Mouse (Mus musculus): ENCODE measurements around the gene Psmd1. TPM values are rescaled to one million over a fixed set of nuclear protein-coding genes. Genes with fewer than 3 reads are reported as not detected.

Gene Psmd1
- polyA plus RNA-seq, 1 experiment from 2014 or later = 182 TPM

DNA sequence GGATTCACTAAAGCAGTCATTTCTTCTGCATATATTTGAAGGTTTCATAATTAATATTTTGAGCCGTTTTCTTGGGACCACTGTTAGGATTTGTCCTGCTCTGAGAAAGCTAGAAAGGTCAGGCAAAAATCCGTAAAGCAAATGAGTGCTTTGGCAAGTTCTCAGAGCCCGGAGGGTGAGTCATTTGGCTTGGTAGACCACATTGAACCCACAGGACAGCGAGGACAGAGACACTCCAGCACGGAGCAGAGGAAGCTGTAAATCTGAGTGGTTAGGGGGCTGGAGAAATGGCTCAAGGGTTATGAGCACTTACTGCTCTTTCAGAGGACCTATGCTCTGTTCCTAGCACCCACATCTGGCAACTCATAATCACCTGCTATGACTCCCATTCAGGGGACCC lies 83.4 kb downstream of the Psmd1 start:
- Histone ChIP-seq H3K27me3 (no peaks in the 10 kb centered on the region), H3K4me1 (no peaks in the 10 kb centered on the region), H3K9ac (replicated peaks) (no peak overlapping the region), H3K4me2 (replicated peaks) (no peak overlapping the region), H3K36me3 (no peaks in the 10 kb centered on the region), H3K27ac (replicated peaks) (no peak overlapping the region), H3K4me3 (no peak overlapping the region), H3K9me3 (no peaks in the 10 kb centered on the region)
- WGBS = 81% methylated on average over 5 of the region's 5 CpGs
- no peak for ATAC-seq (replicated peaks)

- H3K9me3 ChIP-seq = no peaks in the 10 kb centered on the region
- 86% methylated on average over 9 of the region's 9 CpGs for WGBS
- H3K4me1 ChIP-seq = no peaks in the 10 kb centered on the region
- no peak overlapping the region for H3K4me2 ChIP-seq (replicated peaks)
- H3K36me3 ChIP-seq = no peaks in the 10 kb centered on the region
- no peak for ATAC-seq (replicated peaks)
- H3K27me3 ChIP-seq = no peaks in the 10 kb centered on the region
- no peak overlapping the region for H3K4me3 ChIP-seq
- no peak overlapping the region for H3K27ac ChIP-seq (replicated peaks)
- no peak overlapping the region for H3K9ac ChIP-seq (replicated peaks)
These were observed 84.0 kb downstream of the Psmd1 start for GRCm38 (mm10) chr1:86148161-86148560.

- Histone ChIP-seq H3K9ac (replicated peaks) (no peak overlapping the region), H3K27me3 (no peaks in the 10 kb centered on the region), H3K4me3 (no peak overlapping the region), H3K36me3 (no peaks in the 10 kb centered on the region), H3K9me3 (no peaks in the 10 kb centered on the region), H3K4me2 (replicated peaks) (no peak overlapping the region), H3K4me1 (peaks cover 12% of the 10 kb centered on the region), H3K27ac (replicated peaks) (no peak overlapping the region)
- 79% methylated on average over 6 of the region's 6 CpGs for WGBS
- no peak for ATAC-seq (replicated peaks)
These were observed 86.7 kb downstream of the Psmd1 start for GRCm38 (mm10) chr1:86150929-86151328.

- H3K4me1 ChIP-seq = peaks cover 12% of the 10 kb centered on the region
- no peak overlapping the region for H3K4me2 ChIP-seq (replicated peaks)
- ATAC-seq (replicated peaks) = no peak
- H3K9ac ChIP-seq (replicated peaks) = no peak overlapping the region
- WGBS = 91% methylated on average over 7 of the region's 7 CpGs
- no peaks in the 10 kb centered on the region for H3K36me3 ChIP-seq
- no peaks in the 10 kb centered on the region for H3K9me3 ChIP-seq
- H3K27me3 ChIP-seq = no peaks in the 10 kb centered on the region
- no peak overlapping the region for H3K27ac ChIP-seq (replicated peaks)
- H3K4me3 ChIP-seq = no peak overlapping the region
These were observed 87.2 kb downstream of the Psmd1 start for GRCm38 (mm10) chr1:86151376-86151775.

DNA sequence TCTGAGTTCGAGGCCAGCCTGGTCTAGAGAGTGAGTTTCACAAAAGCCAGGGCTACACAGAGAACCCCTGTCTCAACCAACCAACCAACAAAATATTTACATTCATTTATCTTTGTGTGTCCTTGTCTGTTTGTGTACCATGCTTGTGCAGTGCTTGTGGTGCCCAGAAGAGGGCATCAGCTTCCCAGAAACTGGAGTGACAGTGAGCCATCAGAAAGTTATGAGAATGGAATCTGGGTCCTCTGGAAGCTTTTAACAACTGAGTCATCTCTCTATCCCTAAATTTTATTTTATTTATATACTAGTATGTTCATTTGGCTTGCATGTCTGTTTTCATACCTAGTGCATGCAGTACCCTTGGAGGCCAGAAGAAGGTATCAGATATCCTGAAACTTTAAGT lies 88.4 kb downstream of the Psmd1 start:
- no peaks in the 10 kb centered on the region for H3K27me3 ChIP-seq
- H3K36me3 ChIP-seq = 0 out of 2 replicates have a peak, but pooled peaks cover 2% of the 10 kb centered on the region
- H3K4me3 ChIP-seq = no peak overlapping the region
- peaks cover 12% of the 10 kb centered on the region for H3K4me1 ChIP-seq
- H3K4me2 ChIP-seq (replicated peaks) = no peak overlapping the region
- WGBS = 94% methylated on average over 1 of the region's 1 CpGs
- ATAC-seq (replicated peaks) = no peak
- H3K9ac ChIP-seq (replicated peaks) = no peak overlapping the region
- no peak overlapping the region for H3K27ac ChIP-seq (replicated peaks)
- no peaks in the 10 kb centered on the region for H3K9me3 ChIP-seq

DNA sequence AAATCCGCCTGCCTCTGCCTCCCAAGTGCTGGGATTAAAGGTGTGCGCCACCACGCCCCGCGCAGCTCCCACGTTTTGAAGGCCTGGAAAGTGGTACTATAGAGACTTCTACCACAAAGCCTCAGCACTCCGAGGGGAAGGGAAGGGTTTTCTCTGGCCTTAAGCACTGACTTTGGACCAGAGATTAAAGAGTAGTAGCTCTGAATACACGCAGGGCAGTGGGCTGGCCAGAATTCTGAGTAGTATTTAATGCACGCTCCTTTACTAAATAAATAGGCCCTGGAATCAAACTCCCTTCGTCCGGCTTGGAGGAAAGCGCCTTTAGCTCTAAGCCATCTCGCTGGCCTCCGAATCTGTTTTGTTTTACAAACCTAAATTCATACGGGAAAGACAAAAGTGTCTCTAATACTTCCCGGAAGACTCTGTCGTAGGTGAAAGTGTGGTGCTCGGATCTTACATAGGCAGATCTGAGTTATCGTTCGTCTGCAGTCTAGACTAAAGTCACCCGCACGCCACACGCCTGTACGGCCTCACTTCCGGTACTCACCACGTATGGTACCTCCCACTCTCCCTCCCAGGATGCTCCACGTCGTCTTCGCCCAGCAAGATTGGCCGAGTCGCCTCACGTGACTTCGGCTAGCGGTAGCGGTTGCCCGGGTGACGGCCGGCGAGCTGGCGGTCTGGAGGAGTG lies 90.1 kb downstream of the Psmd1 start, which contains the start of gene Armc9:
TSS of gene Armc9 (plus strand) at position 648 of the 691 bp plus-strand sequence.
- H3K27me3 ChIP-seq = no peaks in the 10 kb centered on the region
- H3K4me3 ChIP-seq = peak within 1 kb of the TSS; percentile 68
- ATAC-seq (replicated peaks) = peak; percentile 100
- H3K4me1 ChIP-seq = peaks cover 12% of the 10 kb centered on the region
- 4% methylated on average over 40 of the region's 40 CpGs for whole genome bisulfite sequencing
- peak within 1 kb of the TSS; percentile 70 for H3K9ac ChIP-seq (replicated peaks)
- peaks cover 7% of the 10 kb centered on the region; the same call in 1 of the 2 replicates for H3K36me3 ChIP-seq
- H3K9me3 ChIP-seq = no peaks in the 10 kb centered on the region
- H3K4me2 ChIP-seq (replicated peaks) = peak within 1 kb of the TSS; percentile 68
- H3K27ac ChIP-seq (replicated peaks) = peak within 1 kb of the TSS; percentile 85

DNA sequence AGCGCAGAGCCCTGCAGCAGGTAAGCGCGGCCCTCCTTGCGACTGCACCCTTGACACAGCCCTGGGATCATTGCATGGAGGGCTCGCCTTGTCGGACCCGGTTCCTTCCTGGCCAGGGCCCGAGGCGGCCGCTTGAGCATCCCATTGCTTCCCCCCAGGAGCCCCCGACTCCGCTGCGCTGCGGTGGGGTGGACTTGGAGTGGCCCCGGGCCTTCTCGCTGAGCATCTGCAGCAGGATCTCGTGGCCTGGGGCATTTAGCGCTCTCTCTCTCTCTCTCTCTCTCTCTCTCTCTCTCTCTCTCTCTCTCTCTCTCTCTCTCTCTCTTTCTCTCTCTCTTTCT lies 90.6 kb downstream of the Psmd1 start:
- H3K4me3 ChIP-seq = peak overlapping the region; percentile 68
- peaks cover 7% of the 10 kb centered on the region; the same call in 1 of the 2 replicates for H3K36me3 ChIP-seq
- H3K9ac ChIP-seq (replicated peaks) = peak overlapping the region; percentile 70
- ATAC-seq (replicated peaks) = no peak
- 0% methylated on average over 17 of the region's 18 CpGs for WGBS
- no peaks in the 10 kb centered on the region for H3K9me3 ChIP-seq
- H3K27ac ChIP-seq (replicated peaks) = peak overlapping the region; percentile 44; the same call in 1 of the 2 replicates
- H3K4me2 ChIP-seq (replicated peaks) = peak overlapping the region; percentile 68
- H3K4me1 ChIP-seq = peaks cover 12% of the 10 kb centered on the region
- H3K27me3 ChIP-seq = no peaks in the 10 kb centered on the region

- Histone ChIP-seq H3K9me3 (no peaks in the 10 kb centered on the region), H3K27me3 (no peaks in the 10 kb centered on the region), H3K4me1 (peaks cover 12% of the 10 kb centered on the region), H3K4me2 (replicated peaks) (no peak overlapping the region), H3K36me3 (peaks cover 17% of the 10 kb centered on the region), H3K9ac (replicated peaks) (no peak overlapping the region), H3K27ac (replicated peaks) (no peak overlapping the region), H3K4me3 (no peak overlapping the region)
- ATAC-seq (replicated peaks) = no peak
- 85% methylated on average over 3 of the region's 3 CpGs for WGBS
These were observed 91.9 kb downstream of the Psmd1 start for GRCm38 (mm10) chr1:86156075-86156474.

GRCm38 (mm10) chr1:86156595-86156994 lies 92.4 kb downstream of the Psmd1 start:
- no peaks in the 10 kb centered on the region for H3K9me3 ChIP-seq
- H3K36me3 ChIP-seq = peaks cover 22% of the 10 kb centered on the region
- WGBS = 90% methylated on average over 6 of the region's 6 CpGs
- H3K4me3 ChIP-seq = no peak overlapping the region
- H3K27ac ChIP-seq (replicated peaks) = no peak overlapping the region
- ATAC-seq (replicated peaks) = no peak
- H3K4me1 ChIP-seq = peaks cover 12% of the 10 kb centered on the region
- no peaks in the 10 kb centered on the region for H3K27me3 ChIP-seq
- no peak overlapping the region for H3K9ac ChIP-seq (replicated peaks)
- no peak overlapping the region for H3K4me2 ChIP-seq (replicated peaks)

DNA sequence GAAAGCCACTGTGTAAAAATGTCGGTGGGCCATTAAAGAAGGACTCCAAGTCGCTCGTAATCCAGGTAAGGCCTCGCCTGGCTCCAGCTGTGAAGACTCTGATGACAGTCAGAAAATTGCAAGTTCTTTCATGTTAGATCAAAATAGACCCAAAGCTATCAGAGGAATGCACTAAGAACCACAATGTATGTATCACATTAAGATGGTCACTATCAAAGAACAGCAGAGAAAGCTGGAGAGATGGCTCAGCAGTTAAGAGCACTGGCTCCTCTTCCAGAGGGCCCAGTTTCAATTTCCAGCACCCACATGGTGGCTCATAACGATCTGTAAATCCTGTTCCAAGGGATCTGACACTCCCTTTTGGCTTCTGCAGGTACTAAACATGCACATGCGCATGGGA lies 95.9 kb downstream of the Psmd1 start:
- Histone ChIP-seq H3K27ac (replicated peaks) (no peak overlapping the region), H3K9me3 (no peaks in the 10 kb centered on the region), H3K9ac (replicated peaks) (no peak overlapping the region), H3K4me3 (no peak overlapping the region), H3K4me2 (replicated peaks) (no peak overlapping the region), H3K36me3 (peaks cover 49% of the 10 kb centered on the region), H3K4me1 (peaks cover 6% of the 10 kb centered on the region), H3K27me3 (no peaks in the 10 kb centered on the region)
- ATAC-seq (replicated peaks) = no peak
- 93% methylated on average over 6 of the region's 6 CpGs for WGBS

- Histone ChIP-seq H3K36me3 (peaks cover 53% of the 10 kb centered on the region), H3K9ac (replicated peaks) (no peak overlapping the region), H3K27ac (replicated peaks) (no peak overlapping the region), H3K27me3 (no peaks in the 10 kb centered on the region), H3K4me2 (replicated peaks) (no peak overlapping the region), H3K4me3 (no peak overlapping the region), H3K4me1 (peaks cover 2% of the 10 kb centered on the region), H3K9me3 (no peaks in the 10 kb centered on the region)
- no peak for ATAC-seq (replicated peaks)
- WGBS = 94% methylated on average over 5 of the region's 5 CpGs
These were observed 96.3 kb downstream of the Psmd1 start for GRCm38 (mm10) chr1:86160479-86160878.

- WGBS = 95% methylated on average over 5 of the region's 5 CpGs
- Histone ChIP-seq H3K9me3 (no peaks in the 10 kb centered on the region), H3K9ac (replicated peaks) (no peak overlapping the region), H3K36me3 (peaks cover 53% of the 10 kb centered on the region), H3K27me3 (no peaks in the 10 kb centered on the region), H3K4me1 (no peaks in the 10 kb centered on the region), H3K4me3 (no peak overlapping the region), H3K27ac (replicated peaks) (no peak overlapping the region), H3K4me2 (replicated peaks) (no peak overlapping the region)
- ATAC-seq (replicated peaks) = no peak
These were observed 96.9 kb downstream of the Psmd1 start for GRCm38 (mm10) chr1:86161061-86161460.

DNA sequence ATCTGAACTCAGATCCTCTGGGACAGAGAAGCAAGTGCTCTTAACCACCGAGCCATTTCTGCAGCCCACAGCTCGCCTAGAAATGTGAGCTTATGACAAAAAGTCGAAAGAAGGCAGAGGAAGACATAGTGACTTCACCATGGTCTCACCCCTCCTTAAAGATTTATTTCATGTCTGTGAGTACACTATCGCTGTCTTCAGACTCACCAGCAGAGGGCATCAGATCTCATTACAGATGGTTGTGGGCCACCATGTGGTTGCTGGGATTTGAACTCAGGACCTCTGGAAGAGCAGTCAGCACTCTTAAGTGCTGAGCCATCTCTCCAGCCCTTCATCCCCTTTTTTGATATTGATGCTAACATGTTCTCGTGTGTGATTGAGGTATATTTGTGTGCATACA lies 110.4 kb downstream of the Psmd1 start:
- ATAC-seq (replicated peaks) = no peak
- Histone ChIP-seq H3K9ac (replicated peaks) (no peak overlapping the region), H3K36me3 (peaks cover 55% of the 10 kb centered on the region), H3K27ac (replicated peaks) (no peak overlapping the region), H3K4me3 (no peak overlapping the region), H3K4me2 (replicated peaks) (no peak overlapping the region), H3K27me3 (no peaks in the 10 kb centered on the region), H3K4me1 (no peaks in the 10 kb centered on the region), H3K9me3 (no peaks in the 10 kb centered on the region)
- 96% methylated on average over 5 of the region's 5 CpGs for WGBS

All from forebrain, embryonic 15.5 days (tissue).